In genomic region chr16:29749167-29749566, GRCm38 (mm10) we compare ENCODE assay signal across 22 mouse cellular contexts.
"Had no signal": no experiment of that assay in that cellular context is flagged by ENCODE, and none has a peak within 500 bp of the region (broad histone marks: within the 10 kb centered on the region; RNA-seq: fewer than 3 reads in every experiment).

No protein-coding gene starts in this region.

- H3K27ac ChIP-seq: intestine, embryonic 15.5 days; layer of hippocampus, adult 2 months; left cerebral cortex, adult 2 months; liver, embryonic 12.5 days; liver, embryonic 15.5 days; midbrain, embryonic 12.5 days; neural tube, embryonic 13.5 days; stomach, embryonic 15.5 days had no signal

- DNase-seq: kidney, adult 18-20 months; kidney, adult 9 months; kidney, postnatal 25 days; layer of hippocampus, postnatal 36 days; liver; lung, adult 18-20 months; lung, postnatal 14 days; lung, postnatal 4 days; retina, postnatal 1 day; right cerebral cortex, postnatal 25 days; spleen, adult 18-20 months; thymus, postnatal 25 days had no signal

- H3K27me3 ChIP-seq: intestine, embryonic 15.5 days; liver, embryonic 15.5 days; stomach, embryonic 15.5 days had no signal

- H3K4me3 ChIP-seq: intestine, embryonic 15.5 days; layer of hippocampus, adult 2 months; left cerebral cortex, adult 2 months; liver, embryonic 12.5 days; liver, embryonic 15.5 days; midbrain, embryonic 12.5 days; myocyte; neural tube, embryonic 13.5 days; stomach, embryonic 15.5 days had no signal

- H3K4me1 ChIP-seq: liver, embryonic 12.5 days; liver, embryonic 15.5 days; midbrain, embryonic 12.5 days; neural tube, embryonic 13.5 days; stomach, embryonic 15.5 days had no signal

- H3K9ac ChIP-seq: intestine, embryonic 15.5 days; liver, embryonic 12.5 days; liver, embryonic 15.5 days; midbrain, embryonic 12.5 days; neural tube, embryonic 13.5 days; stomach, embryonic 15.5 days had no signal

- H3K9me3 ChIP-seq: intestine, embryonic 15.5 days; liver, embryonic 15.5 days; midbrain, embryonic 12.5 days; neural tube, embryonic 13.5 days; stomach, embryonic 15.5 days had no signal

- ATAC-seq: intestine, embryonic 15.5 days; liver, embryonic 12.5 days; midbrain, embryonic 16.5 days had no signal

- H3K4me2 ChIP-seq: intestine, embryonic 15.5 days; liver, embryonic 12.5 days; liver, embryonic 15.5 days; midbrain, embryonic 12.5 days; neural tube, embryonic 13.5 days; stomach, embryonic 15.5 days had no signal

- H3K36me3 ChIP-seq: intestine, embryonic 15.5 days; liver, embryonic 12.5 days; liver, embryonic 15.5 days; midbrain, embryonic 12.5 days; neural tube, embryonic 13.5 days; stomach, embryonic 15.5 days had no signal
